Mouse (Mus musculus): ENCODE measurements around the gene Grm2. TPM values are rescaled to one million over a fixed set of nuclear protein-coding genes. Genes with fewer than 3 reads are reported as not detected.

Grm2 gene
- 0.06 TPM in 2 replicates for polyA plus RNA-seq (2012; rRNA removed; ENCODE audit: low replicate concordance)

GRCm38 (mm10) chr9:106655884-106656720, at the start of gene Grm2:
TSS of gene Grm2 (minus strand) at chr9:106656082.

GRCm38 (mm10) chr9:106685249-106686101, 29.6 kb upstream of the Grm2 start, which contains the start of gene Tex264:
TSS of gene Tex264 (minus strand) at chr9:106685927.

DNA sequence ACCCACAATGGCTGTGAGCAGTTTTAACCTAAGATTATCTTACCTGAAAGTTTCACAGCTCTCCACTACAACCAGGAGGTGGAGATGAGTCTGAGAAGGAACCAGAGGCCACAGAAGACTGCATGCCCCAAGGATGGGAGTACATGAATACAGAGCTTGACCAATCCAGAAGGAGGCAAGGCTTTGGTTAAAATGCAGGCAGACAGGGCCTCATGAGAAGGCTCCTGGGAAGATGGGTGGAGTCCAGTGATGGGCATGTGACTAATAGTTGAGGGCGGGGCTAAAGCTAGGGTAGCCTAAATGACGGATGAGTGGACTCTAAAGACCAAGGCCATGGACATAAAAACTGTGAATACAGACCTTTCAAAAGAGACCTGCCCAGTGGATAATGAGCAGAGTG, 29.6 kb downstream of the Grm2 start, which contains the start of gene Iqcf6:
Gene Iqcf6 (plus strand): TSS at position 301 of the 400 bp plus-strand sequence.

Other genes with a start within 250 kb of the Grm2 start
- gene Rpl29, start 226.6 kb downstream of the Grm2 start, polyA plus RNA-seq (2012; rRNA removed; ENCODE audit: low replicate concordance), result 296 and 334 TPM in 2 replicates
- 113 and 257 TPM in 2 replicates for gene Acy1, start 217.8 kb downstream of the Grm2 start, polyA plus RNA-seq (2012; rRNA removed; ENCODE audit: low replicate concordance)
- 90.3 and 94.3 TPM in 2 replicates for gene Abhd14b, start 208.6 kb downstream of the Grm2 start, polyA plus RNA-seq (2012; rRNA removed; ENCODE audit: low replicate concordance)
- gene Abhd14a, start 208.4 kb downstream of the Grm2 start, polyA plus RNA-seq (2012; rRNA removed; ENCODE audit: low replicate concordance), result 25.7 and 28.4 TPM in 2 replicates
- 25.3 and 35.3 TPM in 2 replicates for gene Pcbp4, start 202.8 kb downstream of the Grm2 start, polyA plus RNA-seq (2012; rRNA removed; ENCODE audit: low replicate concordance)
- 0.30 and 0.56 TPM in 2 replicates for gene Gpr62, start 190.1 kb downstream of the Grm2 start, polyA plus RNA-seq (2012; rRNA removed; ENCODE audit: low replicate concordance)
- 20.7 and 23.2 TPM in 2 replicates for gene Rrp9, start 180.1 kb downstream of the Grm2 start, polyA plus RNA-seq (2012; rRNA removed; ENCODE audit: low replicate concordance)
- 20.4 and 31.8 TPM in 2 replicates for gene Parp3, start 179.1 kb downstream of the Grm2 start, polyA plus RNA-seq (2012; rRNA removed; ENCODE audit: low replicate concordance)
- gene Iqcf1, start 156.1 kb downstream of the Grm2 start, polyA plus RNA-seq (2012; rRNA removed; ENCODE audit: low replicate concordance), result not detected in 2 replicates
- not detected in 2 replicates for gene Iqcf5, start 141.5 kb downstream of the Grm2 start, polyA plus RNA-seq (2012; rRNA removed; ENCODE audit: low replicate concordance)
- not detected in 2 replicates for gene Iqcf3, start 94.5 kb downstream of the Grm2 start, polyA plus RNA-seq (2012; rRNA removed; ENCODE audit: low replicate concordance)
- not detected in 2 replicates for gene Iqcf4, start 85.1 kb downstream of the Grm2 start, polyA plus RNA-seq (2012; rRNA removed; ENCODE audit: low replicate concordance)
- not detected in 2 replicates for gene Iqcf6, start 29.5 kb downstream of the Grm2 start, polyA plus RNA-seq (2012; rRNA removed; ENCODE audit: low replicate concordance)
- gene Tex264, start 29.8 kb upstream of the Grm2 start, polyA plus RNA-seq (2012; rRNA removed; ENCODE audit: low replicate concordance), result 65.2 and 86.0 TPM in 2 replicates
- 28.3 and 34.4 TPM in 2 replicates for gene Rad54l2, start 133.1 kb upstream of the Grm2 start, polyA plus RNA-seq (2012; rRNA removed; ENCODE audit: low replicate concordance)
- 3.1 and 5.4 TPM in 2 replicates for gene Dcaf1, start 165.8 kb upstream of the Grm2 start, polyA plus RNA-seq (2012; rRNA removed; ENCODE audit: low replicate concordance)
- 8.0 and 8.1 TPM in 2 replicates for gene Rbm15b, start 231.3 kb upstream of the Grm2 start, polyA plus RNA-seq (2012; rRNA removed; ENCODE audit: low replicate concordance)
- 9.9 and 31.2 TPM in 2 replicates for gene Manf, start 235.9 kb upstream of the Grm2 start, polyA plus RNA-seq (2012; rRNA removed; ENCODE audit: low replicate concordance)

Measured in duodenum, adult 2 months (tissue).